ENCODE assay signal across 14 mouse cellular contexts in genomic region chr15:80683990-80684389, GRCm38 (mm10). TPM values are rescaled to one million over a fixed set of nuclear protein-coding genes. Genes with fewer than 3 reads are reported as not detected.
DNase-seq lines count a peak whose midpoint lies in the region; ATAC-seq and TF ChIP-seq lines count a peak whose summit lies in the region.
"Had no signal": no experiment of that assay in that cellular context is flagged by ENCODE, and none has a peak within 500 bp of the region (broad histone marks: within the 10 kb centered on the region; RNA-seq: fewer than 3 reads in every experiment).

No protein-coding gene starts in this region.

- peak overlapping the region; percentile 28; the same call in 1 of the 2 replicates for H3K27ac ChIP-seq in intestine, embryonic 15.5 days
- H3K27ac ChIP-seq in intestine, postnatal 0 days (ENCODE audit: low read depth, low read length): no peak overlapping the region
- peak overlapping the region; percentile 11 for H3K27ac ChIP-seq in embryonic facial prominence, embryonic 10.5 days (replicated peaks)
- peak overlapping the region; percentile 28; the same call in 1 of the 2 replicates for H3K27ac ChIP-seq in hindbrain, postnatal 0 days
- peak overlapping the region; percentile 31 for H3K27ac ChIP-seq in midbrain, embryonic 16.5 days (ENCODE audit: low read length)
- H3K27ac ChIP-seq: heart, adult 2 months; limb, embryonic 10.5 days; liver, embryonic 14.5 days had no signal

- no peaks in the 10 kb centered on the region for H3K36me3 ChIP-seq in intestine, embryonic 15.5 days
- no peaks in the 10 kb centered on the region for H3K36me3 ChIP-seq in intestine, postnatal 0 days (ENCODE audit: control insufficient read depth, insufficient read depth)
- no peaks in the 10 kb centered on the region for H3K36me3 ChIP-seq in embryonic facial prominence, embryonic 10.5 days (replicated peaks)
- H3K36me3 ChIP-seq in hindbrain, postnatal 0 days (ENCODE audit: insufficient read depth, low read length): no peaks in the 10 kb centered on the region
- H3K36me3 ChIP-seq in midbrain, embryonic 16.5 days (ENCODE audit: control insufficient read depth, insufficient read depth, low read length): no peaks in the 10 kb centered on the region
- H3K36me3 ChIP-seq: limb, embryonic 10.5 days had no signal

- DNase-seq in embryonic facial prominence, embryonic 10.5 days (ENCODE audit: low spot score): no peak
- DNase-seq in hindbrain, postnatal 0 days (ENCODE audit: low spot score): peak; percentile 41
- DNase-seq in gastrocnemius, postnatal 10 days: no peak
- no peak for DNase-seq in urinary bladder, adult 18-20 months (ENCODE audit: low spot score in 2 of 2)
- no peak for DNase-seq in layer of hippocampus, adult 9-11 months
- DNase-seq: cerebellum, adult 2 months; heart, adult 2 months; right cerebral cortex, postnatal 25 days had no signal

- no peak for TF ChIP-seq CTCF in intestine, postnatal 0 days (IDR thresholded peaks at IDR 0.05; ENCODE audit: low read depth)
- TF ChIP-seq CTCF in hindbrain, postnatal 0 days (IDR thresholded peaks at IDR 0.05; ENCODE audit: low read depth): no peak

- no peaks in the 10 kb centered on the region for H3K27me3 ChIP-seq in intestine, embryonic 15.5 days (replicated peaks)
- H3K27me3 ChIP-seq in intestine, postnatal 0 days (replicated peaks; ENCODE audit: control insufficient read depth, insufficient read depth, low read length): no peaks in the 10 kb centered on the region
- peaks cover 24% of the 10 kb centered on the region; the same call in 1 of the 2 replicates for H3K27me3 ChIP-seq in embryonic facial prominence, embryonic 10.5 days (replicated peaks; ENCODE audit: low read depth, poor library complexity, severe bottlenecking)
- H3K27me3 ChIP-seq in hindbrain, postnatal 0 days (ENCODE audit: insufficient read depth, low read length): no peaks in the 10 kb centered on the region
- no peaks in the 10 kb centered on the region for H3K27me3 ChIP-seq in midbrain, embryonic 16.5 days (ENCODE audit: control insufficient read depth, insufficient read depth, low read depth, low read length)

- H3K4me1 ChIP-seq in intestine, embryonic 15.5 days (replicated peaks): peaks cover 52% of the 10 kb centered on the region
- peaks cover 42% of the 10 kb centered on the region for H3K4me1 ChIP-seq in intestine, postnatal 0 days (replicated peaks; ENCODE audit: control insufficient read depth, insufficient read depth, low read length)
- H3K4me1 ChIP-seq in embryonic facial prominence, embryonic 10.5 days: peaks cover 62% of the 10 kb centered on the region
- peaks cover 40% of the 10 kb centered on the region for H3K4me1 ChIP-seq in hindbrain, postnatal 0 days (ENCODE audit: insufficient read depth, low read length)
- H3K4me1 ChIP-seq in midbrain, embryonic 16.5 days (ENCODE audit: control insufficient read depth, insufficient read depth, low read length): peaks cover 26% of the 10 kb centered on the region

- H3K4me3 ChIP-seq in intestine, embryonic 15.5 days (replicated peaks): no peak overlapping the region
- H3K4me3 ChIP-seq in intestine, postnatal 0 days (ENCODE audit: low read depth, low read length): no peak overlapping the region
- H3K4me3 ChIP-seq in embryonic facial prominence, embryonic 10.5 days: no peak overlapping the region
- no peak overlapping the region for H3K4me3 ChIP-seq in hindbrain, postnatal 0 days (ENCODE audit: low read length)
- H3K4me3 ChIP-seq in midbrain, embryonic 16.5 days (ENCODE audit: low read depth, low read length): no peak overlapping the region
- H3K4me3 ChIP-seq: heart, adult 2 months; limb, embryonic 10.5 days had no signal

- no peak for ATAC-seq in intestine, embryonic 15.5 days
- no peak for ATAC-seq in intestine, postnatal 0 days
- no peak for ATAC-seq in hindbrain, postnatal 0 days
- no peak for ATAC-seq in midbrain, embryonic 16.5 days
- ATAC-seq: inflammation-experienced regulatory T-cells, adult 6 months had no signal

- H3K9ac ChIP-seq in intestine, embryonic 15.5 days: no peak overlapping the region
- H3K9ac ChIP-seq in intestine, postnatal 0 days (ENCODE audit: low read depth, low read length): no peak overlapping the region
- H3K9ac ChIP-seq in hindbrain, postnatal 0 days (replicated peaks; ENCODE audit: low read length): no peak overlapping the region
- no peak overlapping the region for H3K9ac ChIP-seq in midbrain, embryonic 16.5 days (ENCODE audit: low read depth, low read length)
- H3K9ac ChIP-seq: liver, embryonic 14.5 days had no signal

- WGBS in intestine, embryonic 15.5 days: 65% methylated on average over 3 of the region's 3 CpGs
- WGBS in intestine, postnatal 0 days: 74% methylated on average over 3 of the region's 3 CpGs
- WGBS in embryonic facial prominence, embryonic 10.5 days: 55% methylated on average over 3 of the region's 3 CpGs
- WGBS in hindbrain, postnatal 0 days: 43% methylated on average over 3 of the region's 3 CpGs
- WGBS in midbrain, embryonic 16.5 days: 40% methylated on average over 3 of the region's 3 CpGs

- no peak overlapping the region for H3K4me2 ChIP-seq in intestine, embryonic 15.5 days (replicated peaks)
- no peak overlapping the region for H3K4me2 ChIP-seq in intestine, postnatal 0 days (replicated peaks; ENCODE audit: low read depth)
- no peak overlapping the region for H3K4me2 ChIP-seq in hindbrain, postnatal 0 days (ENCODE audit: low read depth, low read length)
- H3K4me2 ChIP-seq in midbrain, embryonic 16.5 days (ENCODE audit: low read length): no peak overlapping the region

- H3K9me3 ChIP-seq in intestine, embryonic 15.5 days: no peaks in the 10 kb centered on the region
- H3K9me3 ChIP-seq in intestine, postnatal 0 days (ENCODE audit: control insufficient read depth): no peaks in the 10 kb centered on the region
- no peaks in the 10 kb centered on the region for H3K9me3 ChIP-seq in embryonic facial prominence, embryonic 10.5 days
- H3K9me3 ChIP-seq in hindbrain, postnatal 0 days (ENCODE audit: low read length): no peaks in the 10 kb centered on the region
- H3K9me3 ChIP-seq in midbrain, embryonic 16.5 days (replicated peaks; ENCODE audit: control insufficient read depth, low read length, poor library complexity, severe bottlenecking): no peaks in the 10 kb centered on the region
- H3K9me3 ChIP-seq: limb, embryonic 10.5 days had no signal

RNA-seq across cellular contexts. Expression of gene Fam83f, which starts 12.3 kb away (rescaled TPM):
- polyA plus RNA-seq in intestine, embryonic 15.5 days (2015; fragmentation: Nextera tagmentation; extraction: Ambion mirVana): 19.2 and 20.2 TPM in 2 replicates
- polyA plus RNA-seq in intestine, postnatal 0 days (2015; fragmentation: Nextera tagmentation; extraction: Ambion mirVana): 19.0 and 24.4 TPM in 2 replicates
- 3.6 and 4.8 TPM in 2 replicates for polyA plus RNA-seq in embryonic facial prominence, embryonic 10.5 days (2016; fragmentation: Nextera tagmentation; extraction: Ambion mirVana)
- 0.90 and 0.94 TPM in 2 replicates for total RNA-seq in hindbrain, postnatal 0 days (2014; rRNA removed)
- 0.21 and 0.33 TPM in 2 replicates for polyA plus RNA-seq in hindbrain, postnatal 0 days (2015; fragmentation: Nextera tagmentation; extraction: Ambion mirVana)
- polyA plus RNA-seq in midbrain, embryonic 16.5 days (2015; fragmentation: Nextera tagmentation; extraction: Ambion mirVana): 0.34 and 0.39 TPM in 2 replicates
- under 1 TPM; 0.47 to 0.49 TPM for total RNA-seq in gastrocnemius, postnatal 10 days (2021)
- total RNA-seq: heart, adult 2 months had no signal
- polyA plus RNA-seq: inflammation-experienced regulatory T-cells, adult 6 months had no signal

RNA-seq across cellular contexts. Expression of gene Tnrc6b, which starts 27.1 kb away (rescaled TPM):
- polyA plus RNA-seq in intestine, embryonic 15.5 days (2015; fragmentation: Nextera tagmentation; extraction: Ambion mirVana): 19.8 and 20.7 TPM in 2 replicates
- 6.5 and 8.9 TPM in 2 replicates for polyA plus RNA-seq in intestine, postnatal 0 days (2015; fragmentation: Nextera tagmentation; extraction: Ambion mirVana)
- polyA plus RNA-seq in embryonic facial prominence, embryonic 10.5 days (2016; fragmentation: Nextera tagmentation; extraction: Ambion mirVana): 44.2 and 46.9 TPM in 2 replicates
- total RNA-seq in hindbrain, postnatal 0 days (2014; rRNA removed): 27.2 and 33.5 TPM in 2 replicates
- polyA plus RNA-seq in hindbrain, postnatal 0 days (2015; fragmentation: Nextera tagmentation; extraction: Ambion mirVana): 30.8 and 32.2 TPM in 2 replicates
- 33.5 and 44.0 TPM in 2 replicates for polyA plus RNA-seq in midbrain, embryonic 16.5 days (2015; fragmentation: Nextera tagmentation; extraction: Ambion mirVana)
- total RNA-seq in gastrocnemius, postnatal 10 days (2021): 10 to 100 TPM; 51.5 to 68.8 TPM
